Mouse (Mus musculus) intestine, postnatal 0 days (tissue): ENCODE measurements around the gene Zbtb8b. TPM values are rescaled to one million over a fixed set of nuclear protein-coding genes. Genes with fewer than 3 reads are reported as not detected.
A peak's percentile ranks its signal among the peaks of the same experiment; 100 is the strongest.
"Not testable (repeated sequence)": the region's sequence is repeated elsewhere in the genome, so short reads cannot be mapped to it uniquely, and the experiment has no call there.

Source experiments
- ATAC-seq: fragments of 200-750 bp; cut with Nextera tagmentation; 2 replicates; pipeline ENCODE4 v1.8.0; 2017; ENCODE audit warnings: mild to moderate bottlenecking, moderate TSS enrichment, moderate library complexity
- H3K27ac ChIP-seq: fragments of 300-500 bp; sonication (generic); 2 replicates; pipeline ENCODE4 v1.5.1; 2014; ENCODE audit warnings: mild to moderate bottlenecking, low read depth, low read length, moderate library complexity
- H3K27me3 ChIP-seq: fragments of 300-500 bp; sonication (generic); replicated peaks from 2 replicates; pipeline ENCODE4 v1.6.1; 2014; ENCODE audit warnings: low read length, mixed read lengths; ENCODE audit not compliant: control insufficient read depth, insufficient read depth
- H3K36me3 ChIP-seq: fragments of 300-500 bp; sonication (generic); 2 replicates; pipeline ENCODE4 v1.6.1; 2014; ENCODE audit warnings: mild to moderate bottlenecking, moderate library complexity; ENCODE audit not compliant: control insufficient read depth, insufficient read depth
- H3K4me1 ChIP-seq: fragments of 300-500 bp; sonication (generic); replicated peaks from 2 replicates; pipeline ENCODE4 v1.6.1; 2014; ENCODE audit warnings: antibody characterized with exemption, low read length, mixed read lengths; ENCODE audit not compliant: control insufficient read depth, insufficient read depth
- H3K4me2 ChIP-seq: fragments of 300-500 bp; sonication (generic); replicated peaks from 2 replicates; pipeline ENCODE4 v1.6.1; 2014; ENCODE audit warnings: low read depth, mild to moderate bottlenecking, moderate library complexity
- H3K4me3 ChIP-seq: fragments of 300-500 bp; sonication (generic); 2 replicates; pipeline ENCODE4 v1.5.1; 2014; ENCODE audit warnings: low read depth, low read length
- H3K9ac ChIP-seq: fragments of 300-500 bp; sonication (generic); 2 replicates; pipeline ENCODE4 v1.6.1; 2014; ENCODE audit warnings: mild to moderate bottlenecking, low read depth, low read length
- H3K9me3 ChIP-seq: fragments of 300-500 bp; sonication (generic); 2 replicates; pipeline ENCODE4 v1.6.1; 2016; ENCODE audit warnings: mixed run types; ENCODE audit not compliant: control insufficient read depth
- CTCF ChIP-seq: sonication (generic); IDR thresholded peaks from 2 replicates; pipeline ENCODE4 v1.5.1; 2016; ENCODE audit warnings: low read depth, mild to moderate bottlenecking, control low read depth, antibody characterized with exemption, moderate library complexity
- WGBS: fragments of 180-500 bp; shearing (Covaris S2); extraction: QIAGEN DNeasy Blood & Tissue Kit; methylation state at CpG from one replicate; pipeline ENCODE4 v1.1.7; 2014; 5-methylcytosine and 5-hydroxymethylcytosine counted together
- polyA plus RNA-seq: library from polyadenylated mRNA; unstranded; fragments of >200 nt; fragmentation: Nextera tagmentation; extraction: Ambion mirVana; gene quantifications from 2 replicates; pipeline ENCODE4 v1.2.1, GENCODE M21; 2015

Zbtb8b gene
- polyA plus RNA-seq, 1 experiment from 2014 or later: 0.14 TPM

GRCm38 (mm10) chr4:129462118-129462517 is 21.5 kb upstream of the Zbtb8b start:
- ATAC-seq: no peak

GRCm38 (mm10) chr4:129461183-129461960 is 20.7 kb upstream of the Zbtb8b start, which contains the start of gene Bsdc1:
TSS of gene Bsdc1 (plus strand) at chr4:129461581.
- peaks cover 28% of the 10 kb centered on the region for H3K36me3 ChIP-seq
- H3K27ac ChIP-seq: peak within 1 kb of the TSS; percentile 81
- no peaks in the 10 kb centered on the region for H3K9me3 ChIP-seq
- peak within 1 kb of the TSS; percentile 81 for H3K4me2 ChIP-seq
- H3K4me3 ChIP-seq: peak within 1 kb of the TSS; percentile 73
- peak; percentile 99 for ATAC-seq
- H3K9ac ChIP-seq: peak within 1 kb of the TSS; percentile 86
- 0 out of 2 replicates have a peak, but pooled peaks cover 3% of the 10 kb centered on the region for H3K4me1 ChIP-seq
- no peaks in the 10 kb centered on the region for H3K27me3 ChIP-seq
- WGBS: under 1% methylated on average over 44 of the region's 46 CpGs
- 0 out of 2 replicates have a peak, but pooled peaks have one; percentile 8 for TF ChIP-seq CTCF

More at GRCm38 (mm10) chr4:129462118-129462517, 21.5 kb upstream of the Zbtb8b start:
- peak overlapping the region; percentile 81 for H3K4me2 ChIP-seq
- no peaks in the 10 kb centered on the region for H3K27me3 ChIP-seq
- TF ChIP-seq CTCF: no peak
- H3K4me1 ChIP-seq: 0 out of 2 replicates have a peak, but pooled peaks cover 3% of the 10 kb centered on the region
- 39% methylated on average over 3 of the region's 3 CpGs for WGBS
- peak overlapping the region; percentile 81; the same call in 1 of the 2 replicates for H3K27ac ChIP-seq
- H3K9ac ChIP-seq: peak overlapping the region; percentile 86
- peak overlapping the region; percentile 73 for H3K4me3 ChIP-seq
- no peaks in the 10 kb centered on the region for H3K9me3 ChIP-seq
- H3K36me3 ChIP-seq: peaks cover 35% of the 10 kb centered on the region

DNA sequence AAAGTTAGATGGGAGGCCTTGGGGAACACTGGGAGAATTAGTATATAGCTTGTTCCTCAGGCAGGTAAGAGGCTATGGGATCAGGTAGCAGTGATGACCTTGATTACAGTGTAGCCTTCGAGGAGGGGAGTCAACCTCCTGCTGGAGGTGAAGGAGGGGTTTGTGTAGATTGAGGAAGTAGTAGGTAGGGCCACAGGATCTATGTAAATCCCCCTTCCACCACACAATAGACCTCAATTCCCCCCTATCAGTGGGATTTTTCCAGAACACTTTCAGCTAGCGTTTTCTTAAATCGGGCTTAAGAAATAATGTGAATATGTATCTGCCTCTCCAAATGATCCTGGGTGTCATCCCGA is 20.2 kb upstream of the Zbtb8b start:
- H3K4me1 ChIP-seq: 0 out of 2 replicates have a peak, but pooled peaks cover 3% of the 10 kb centered on the region
- peak overlapping the region; percentile 32 for H3K4me3 ChIP-seq
- H3K36me3 ChIP-seq: peaks cover 22% of the 10 kb centered on the region
- H3K9me3 ChIP-seq: no peaks in the 10 kb centered on the region
- TF ChIP-seq CTCF: no peak
- 2% methylated on average over 4 of the region's 4 CpGs for WGBS
- H3K27me3 ChIP-seq: no peaks in the 10 kb centered on the region
- peak overlapping the region; percentile 74 for H3K27ac ChIP-seq
- no peak for ATAC-seq
- peak overlapping the region; percentile 32 for H3K9ac ChIP-seq
- peak overlapping the region; percentile 68 for H3K4me2 ChIP-seq

GRCm38 (mm10) chr4:129459726-129460125 is 19.1 kb upstream of the Zbtb8b start:
- H3K4me3 ChIP-seq: no peak overlapping the region
- no peaks in the 10 kb centered on the region for H3K27me3 ChIP-seq

GRCm38 (mm10) chr4:129457311-129457710 is 16.7 kb upstream of the Zbtb8b start:
- 75% methylated on average over 2 of the region's 2 CpGs for WGBS
- H3K27ac ChIP-seq, H3K9me3 ChIP-seq, H3K4me3 ChIP-seq, H3K36me3 ChIP-seq, H3K27me3 ChIP-seq, H3K4me1 ChIP-seq, H3K9ac ChIP-seq, H3K4me2 ChIP-seq, ATAC-seq: not testable (repeated sequence)

More at GRCm38 (mm10) chr4:129459726-129460125, 19.1 kb upstream of the Zbtb8b start:
- Histone ChIP-seq H3K36me3 (peaks cover 12% of the 10 kb centered on the region; the same call in 1 of the 2 replicates), H3K27ac (no peak overlapping the region), H3K4me2 (no peak overlapping the region), H3K9me3 (no peaks in the 10 kb centered on the region), H3K9ac (no peak overlapping the region), H3K4me1 (0 out of 2 replicates have a peak, but pooled peaks cover 3% of the 10 kb centered on the region)
- TF ChIP-seq CTCF: no peak
- WGBS: 59% methylated on average over 3 of the region's 3 CpGs
- ATAC-seq: no peak

DNA sequence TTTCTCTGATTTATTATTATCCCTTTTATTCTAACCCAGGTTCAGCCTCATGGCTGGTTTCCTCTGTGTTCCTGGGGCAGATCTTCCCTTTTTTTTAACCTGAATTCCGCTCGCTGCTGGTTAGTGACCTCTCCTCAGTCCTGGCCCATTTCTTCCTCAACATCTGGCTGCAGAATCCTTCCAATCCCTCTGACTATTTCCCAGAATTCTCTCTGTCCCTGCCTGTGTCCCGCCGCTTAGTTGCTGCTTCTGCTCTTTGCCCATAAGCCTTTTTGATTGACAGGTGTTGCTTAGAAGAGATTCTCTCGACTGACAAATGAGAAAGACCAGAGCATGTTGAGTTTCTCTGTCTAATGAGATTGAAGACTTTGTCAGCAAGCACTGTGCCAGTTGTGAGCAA is 15.5 kb upstream of the Zbtb8b start:
- no peak for ATAC-seq
- Histone ChIP-seq H3K36me3 (no peaks in the 10 kb centered on the region), H3K4me1 (0 out of 2 replicates have a peak, but pooled peaks cover 3% of the 10 kb centered on the region), H3K4me2 (no peak overlapping the region), H3K9ac (no peak overlapping the region), H3K4me3 (no peak overlapping the region), H3K9me3 (no peaks in the 10 kb centered on the region), H3K27me3 (no peaks in the 10 kb centered on the region), H3K27ac (no peak overlapping the region)
- 51% methylated on average over 5 of the region's 5 CpGs for WGBS
- no peak for TF ChIP-seq CTCF
